ENCODE assay signal across 8 mouse cellular contexts in the genomic region with DNA sequence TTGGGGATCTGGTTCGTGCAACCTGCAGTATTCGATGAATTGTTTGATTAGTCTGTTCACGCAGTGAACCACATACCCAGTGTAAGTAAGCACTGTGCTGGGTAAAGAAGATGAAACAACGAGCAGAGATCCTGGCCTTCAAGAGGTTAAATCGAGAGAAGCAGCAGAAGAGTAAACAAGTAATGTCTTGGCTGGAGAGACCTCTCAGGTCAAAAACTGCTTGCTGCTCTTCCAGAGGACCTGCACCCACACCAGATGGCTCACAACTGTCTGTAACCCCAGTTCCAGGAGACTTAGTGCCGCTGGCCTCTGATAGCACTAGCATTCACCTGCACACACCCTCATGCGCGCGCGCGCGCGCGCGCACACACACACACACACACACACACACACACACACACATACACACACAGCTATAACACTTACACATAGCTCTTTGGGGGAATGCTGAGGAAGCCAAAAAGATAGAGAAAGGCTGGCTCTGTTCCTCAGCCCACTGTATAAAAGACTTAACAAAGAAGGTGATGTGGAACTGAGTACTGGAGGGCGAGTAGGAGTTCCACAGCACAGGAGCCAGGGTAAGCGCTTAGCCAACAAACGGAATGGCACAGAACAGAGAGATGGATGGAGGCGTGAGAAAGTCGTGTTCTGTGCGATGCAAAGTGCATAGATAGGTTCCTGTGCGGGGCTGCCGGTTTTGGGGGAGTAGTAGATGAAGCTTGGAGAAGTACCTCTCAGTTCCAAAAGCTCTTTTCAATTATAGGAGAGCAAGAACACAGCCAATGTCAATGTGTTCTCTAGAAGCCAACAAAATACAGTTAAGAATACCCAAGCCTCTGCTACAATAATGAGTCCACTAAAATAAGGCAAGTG. TPM values are rescaled to one million over a fixed set of nuclear protein-coding genes. Genes with fewer than 3 reads are reported as not detected.
DNase-seq lines count a peak whose midpoint lies in the region; ATAC-seq and TF ChIP-seq lines count a peak whose summit lies in the region.

No protein-coding gene starts in this region.

- H3K9ac ChIP-seq in embryonic facial prominence, embryonic 11.5 days (replicated peaks; ENCODE audit: low read length) = peak overlapping the region; percentile 97
- H3K9ac ChIP-seq in hindbrain, embryonic 14.5 days = peak overlapping the region; percentile 97
- H3K9ac ChIP-seq in midbrain, embryonic 14.5 days (replicated peaks; ENCODE audit: low read length) = peak overlapping the region; percentile 92

- no peak for ATAC-seq in G1E (ENCODE audit: extremely low read depth, insufficient number of reproducible peaks, low FRiP score, poor library complexity, severe bottlenecking)
- peak; percentile 45; the same call in 1 of the 2 replicates for ATAC-seq in embryonic facial prominence, embryonic 11.5 days (replicated peaks; ENCODE audit: insufficient number of reproducible peaks, low FRiP score, low TSS enrichment, low read depth)
- ATAC-seq in hindbrain, embryonic 14.5 days (ENCODE audit: low FRiP score) = peak; percentile 75
- ATAC-seq in midbrain, embryonic 14.5 days (ENCODE audit: low FRiP score, low TSS enrichment) = peak; percentile 71

- peaks cover 70% of the 10 kb centered on the region for H3K4me1 ChIP-seq in G1E (ENCODE audit: insufficient read depth, low read depth, low read length)
- no peaks in the 10 kb centered on the region for H3K4me1 ChIP-seq in embryonic facial prominence, embryonic 11.5 days (ENCODE audit: control insufficient read depth, insufficient read depth, low read length)
- peaks cover 21% of the 10 kb centered on the region for H3K4me1 ChIP-seq in hindbrain, embryonic 14.5 days (replicated peaks; ENCODE audit: control insufficient read depth, insufficient read depth, low read length)
- H3K4me1 ChIP-seq in limb, embryonic 10.5 days = peaks cover 28% of the 10 kb centered on the region
- peaks cover 18% of the 10 kb centered on the region for H3K4me1 ChIP-seq in midbrain, embryonic 14.5 days (ENCODE audit: control insufficient read depth, insufficient read depth, low read length)

- WGBS in embryonic facial prominence, embryonic 11.5 days = 2% methylated on average over 23 of the region's 23 CpGs
- WGBS in hindbrain, embryonic 14.5 days = under 1% methylated on average over 23 of the region's 23 CpGs
- WGBS in limb, embryonic 10.5 days = 1% methylated on average over 23 of the region's 23 CpGs
- WGBS in midbrain, embryonic 14.5 days = under 1% methylated on average over 23 of the region's 23 CpGs

- no peaks in the 10 kb centered on the region for H3K27me3 ChIP-seq in G1E (ENCODE audit: insufficient read depth, low read length)
- no peaks in the 10 kb centered on the region for H3K27me3 ChIP-seq in embryonic facial prominence, embryonic 11.5 days (ENCODE audit: control insufficient read depth, insufficient read depth, low read length)
- H3K27me3 ChIP-seq in hindbrain, embryonic 14.5 days (ENCODE audit: control insufficient read depth, insufficient read depth, low read length) = no peaks in the 10 kb centered on the region
- no peaks in the 10 kb centered on the region for H3K27me3 ChIP-seq in limb, embryonic 10.5 days (ENCODE audit: low read depth, poor library complexity, severe bottlenecking)
- no peaks in the 10 kb centered on the region for H3K27me3 ChIP-seq in midbrain, embryonic 14.5 days (ENCODE audit: control insufficient read depth, insufficient read depth, low read length)

- H3K27ac ChIP-seq in embryonic facial prominence, embryonic 11.5 days (replicated peaks; ENCODE audit: low read depth, low read length) = peak overlapping the region; percentile 31
- H3K27ac ChIP-seq in hindbrain, embryonic 14.5 days = peak overlapping the region; percentile 96
- peak overlapping the region; percentile 94 for H3K27ac ChIP-seq in limb, embryonic 10.5 days
- H3K27ac ChIP-seq in midbrain, embryonic 14.5 days (replicated peaks; ENCODE audit: low read depth, low read length) = peak overlapping the region; percentile 95

- DNase-seq in adrenal gland, postnatal 14 days = peak; percentile 24
- DNase-seq in adrenal gland, adult 8-10 months = no peak
- DNase-seq in G1E (ENCODE audit: low spot score) = no peak
- DNase-seq in embryonic facial prominence, embryonic 11.5 days (ENCODE audit: low spot score) = peak; percentile 32
- peak; percentile 33 for DNase-seq in hindbrain, embryonic 14.5 days (ENCODE audit: low spot score)
- DNase-seq in limb, embryonic 10.5 days (ENCODE audit: low spot score) = peak; percentile 52
- DNase-seq in midbrain, embryonic 14.5 days = peak; percentile 75
- peak; percentile 64 for DNase-seq in thymus, postnatal 0 days (ENCODE audit: low spot score)

- H3K4me2 ChIP-seq in embryonic facial prominence, embryonic 11.5 days (ENCODE audit: low read depth, low read length) = peak overlapping the region; percentile 70
- peak overlapping the region; percentile 88 for H3K4me2 ChIP-seq in hindbrain, embryonic 14.5 days (replicated peaks)
- peak overlapping the region; percentile 84 for H3K4me2 ChIP-seq in midbrain, embryonic 14.5 days (ENCODE audit: low read length)

- H3K36me3 ChIP-seq in G1E (replicated peaks) = peaks cover 16% of the 10 kb centered on the region
- no peaks in the 10 kb centered on the region for H3K36me3 ChIP-seq in embryonic facial prominence, embryonic 11.5 days (replicated peaks; ENCODE audit: control insufficient read depth, insufficient read depth, low read depth, low read length)
- H3K36me3 ChIP-seq in hindbrain, embryonic 14.5 days (replicated peaks; ENCODE audit: control insufficient read depth, insufficient read depth) = no peaks in the 10 kb centered on the region
- H3K36me3 ChIP-seq in limb, embryonic 10.5 days = no peaks in the 10 kb centered on the region
- no peaks in the 10 kb centered on the region for H3K36me3 ChIP-seq in midbrain, embryonic 14.5 days (ENCODE audit: control insufficient read depth, insufficient read depth, low read length)

- TF ChIP-seq CTCF in G1E (IDR thresholded peaks at IDR 0.05; ENCODE audit: low read depth, low read length) = no peak

- H3K4me3 ChIP-seq in G1E (ENCODE audit: low read depth, low read length) = peak overlapping the region; percentile 79
- H3K4me3 ChIP-seq in embryonic facial prominence, embryonic 11.5 days (ENCODE audit: low read depth, low read length) = peak overlapping the region; percentile 99
- H3K4me3 ChIP-seq in hindbrain, embryonic 14.5 days (replicated peaks; ENCODE audit: low read length) = peak overlapping the region; percentile 99
- peak overlapping the region; percentile 100 for H3K4me3 ChIP-seq in limb, embryonic 10.5 days
- peak overlapping the region; percentile 99 for H3K4me3 ChIP-seq in midbrain, embryonic 14.5 days (replicated peaks; ENCODE audit: low read depth, low read length)

- no peaks in the 10 kb centered on the region for H3K9me3 ChIP-seq in G1E (replicated peaks)
- H3K9me3 ChIP-seq in embryonic facial prominence, embryonic 11.5 days (replicated peaks; ENCODE audit: control insufficient read depth, low read length) = no peaks in the 10 kb centered on the region
- H3K9me3 ChIP-seq in hindbrain, embryonic 14.5 days (ENCODE audit: control insufficient read depth, low read length) = no peaks in the 10 kb centered on the region
- H3K9me3 ChIP-seq in limb, embryonic 10.5 days (replicated peaks) = no peaks in the 10 kb centered on the region
- no peaks in the 10 kb centered on the region for H3K9me3 ChIP-seq in midbrain, embryonic 14.5 days (ENCODE audit: control insufficient read depth, low read length)

RNA-seq across cellular contexts. Expression of a gene that starts 0.8 kb away (rescaled TPM):
- 103 and 108 TPM in 2 replicates for total RNA-seq in adrenal gland, postnatal 14 days (2021)
- total RNA-seq in adrenal gland, adult 8-10 months (2022) = 100 to 1,000 TPM; 136 to 165 (median 160) TPM
- total RNA-seq in G1E (2014; fragmentation: Nextera tagmentation) (224 and 234 TPM in 2 replicates), G1E (2017) (58.3 and 119 TPM in 2 replicates)
- polyA plus RNA-seq in G1E (2012) = 209 and 240 TPM in 2 replicates
- 59.0 and 61.8 TPM in 2 replicates for polyA plus RNA-seq in embryonic facial prominence, embryonic 11.5 days (2014; fragmentation: Nextera tagmentation; extraction: Ambion mirVana)
- polyA plus RNA-seq in hindbrain, embryonic 14.5 days (2014; fragmentation: Nextera tagmentation; extraction: Ambion mirVana) = 121 and 139 TPM in 2 replicates
- polyA plus RNA-seq in limb, embryonic 10.5 days (2016; fragmentation: Nextera tagmentation; extraction: Ambion mirVana) = 77.2 and 87.8 TPM in 2 replicates
- polyA plus RNA-seq in midbrain, embryonic 14.5 days (2014; fragmentation: Nextera tagmentation; extraction: Ambion mirVana) = 113 and 135 TPM in 2 replicates
- polyA plus RNA-seq in thymus, postnatal 0 days (2015; fragmentation: Nextera tagmentation; extraction: Ambion mirVana) = 143 and 144 TPM in 2 replicates

RNA-seq across cellular contexts. Expression of a gene that starts 56.0 kb away (rescaled TPM):
- total RNA-seq in adrenal gland, postnatal 14 days (2021) = 64.4 and 65.1 TPM in 2 replicates
- total RNA-seq in adrenal gland, adult 8-10 months (2022) = 100 to 1,000 TPM in 2 of 4 experiments, 10 to 100 TPM in 2; 83.2 to 102 (median 95.5) TPM
- total RNA-seq in G1E (2014; fragmentation: Nextera tagmentation) = 35.9 and 67.9 TPM in 2 replicates
- total RNA-seq in G1E (2017) = 8.2 and 18.1 TPM in 2 replicates
- polyA plus RNA-seq in G1E (2012) = 53.1 and 54.9 TPM in 2 replicates
- polyA plus RNA-seq in embryonic facial prominence, embryonic 11.5 days (2014; fragmentation: Nextera tagmentation; extraction: Ambion mirVana) = 10.3 and 14.6 TPM in 2 replicates
- 17.3 and 20.8 TPM in 2 replicates for polyA plus RNA-seq in hindbrain, embryonic 14.5 days (2014; fragmentation: Nextera tagmentation; extraction: Ambion mirVana)
- polyA plus RNA-seq in limb, embryonic 10.5 days (2016; fragmentation: Nextera tagmentation; extraction: Ambion mirVana) = 30.6 and 37.7 TPM in 2 replicates
- polyA plus RNA-seq in midbrain, embryonic 14.5 days (2014; fragmentation: Nextera tagmentation; extraction: Ambion mirVana) = 15.2 and 20.9 TPM in 2 replicates
- polyA plus RNA-seq in thymus, postnatal 0 days (2015; fragmentation: Nextera tagmentation; extraction: Ambion mirVana) = 8.3 and 9.5 TPM in 2 replicates

Comparison
In these comparisons a context has a peak if more than half of its experiments do, and no peak if none do; other contexts are left out.
1. DNase-seq: peak in adrenal gland, postnatal 14 days (single experiment), embryonic facial prominence, embryonic 11.5 days (single experiment), hindbrain, embryonic 14.5 days (single experiment), limb, embryonic 10.5 days (single experiment), midbrain, embryonic 14.5 days (single experiment) and thymus, postnatal 0 days (single experiment); none in adrenal gland, adult 8-10 months (single experiment) and G1E (single experiment).
2. H3K27ac ChIP-seq: peak in every context shown above with its lines; median percentile 96 in hindbrain, embryonic 14.5 days; 95 in midbrain, embryonic 14.5 days; 94 in limb, embryonic 10.5 days; 31 in embryonic facial prominence, embryonic 11.5 days.
3. Peak in every context shown above with its lines, with median percentiles within 50 percentile points of each other: H3K4me3 ChIP-seq, H3K4me2 ChIP-seq and H3K9ac ChIP-seq.